In genomic region chr14:81771826-81772225, GRCm38 (mm10) we compare ENCODE assay signal across 22 mouse cellular contexts.
DNase-seq lines count a peak whose midpoint lies in the region; TF ChIP-seq lines count a peak whose summit lies in the region.
"Had no signal": no experiment of that assay in that cellular context is flagged by ENCODE, and none has a peak within 500 bp of the region (broad histone marks: within the 10 kb centered on the region; RNA-seq: fewer than 3 reads in every experiment).

No protein-coding gene starts in this region.

- H3K27ac ChIP-seq in cerebellum, adult 2 months (ENCODE audit: insufficient read depth, low read length): no peak overlapping the region
- H3K27ac ChIP-seq: forebrain, embryonic 10.5 days; forebrain, embryonic 13.5 days; heart, adult 2 months; heart, embryonic 10.5 days; heart, embryonic 13.5 days; hindbrain, embryonic 14.5 days; hindbrain, postnatal 0 days had no signal

- peak; percentile 30 to 45 for DNase-seq in cerebellum, adult 2 months
- DNase-seq in cerebellum, adult 11 months: no peak
- peak; percentile 36 to 48 for DNase-seq in cerebellum, postnatal 25 days
- no peak for DNase-seq in cerebellum, adult 9-10 months
- peak; percentile 27 for DNase-seq in kidney, adult 9 months
- DNase-seq in kidney, adult 18-20 months: no peak
- DNase-seq: adrenal gland, postnatal 10 days; adrenal gland, postnatal 36 days; B cell, adult 2 months; gastrocnemius, postnatal 10 days; gastrocnemius, postnatal 36 days; heart, adult 2 months; heart, postnatal 14 days; heart, postnatal 4 days had no signal

- 18% methylated on average over 1 of the region's 1 CpGs for WGBS in cerebellum, adult 2 months

- peaks cover 7% of the 10 kb centered on the region; the same call in 1 of the 2 replicates for H3K4me1 ChIP-seq in cerebellum, adult 2 months (ENCODE audit: control insufficient read depth, insufficient read depth, low read length)
- H3K4me1 ChIP-seq: forebrain, embryonic 10.5 days; forebrain, embryonic 13.5 days; heart, embryonic 10.5 days; heart, embryonic 13.5 days had no signal

- no peak overlapping the region for H3K4me3 ChIP-seq in cerebellum, adult 2 months (replicated peaks; ENCODE audit: insufficient read depth, low read depth, low read length)
- H3K4me3 ChIP-seq: forebrain, embryonic 10.5 days; forebrain, embryonic 13.5 days; heart, adult 2 months; heart, embryonic 10.5 days; heart, embryonic 13.5 days had no signal

- H3K27me3 ChIP-seq in cerebellum, adult 2 months (ENCODE audit: control insufficient read depth, insufficient read depth, low read length): no peaks in the 10 kb centered on the region
- H3K27me3 ChIP-seq: CH12.LX; forebrain, embryonic 13.5 days; heart, embryonic 13.5 days; Patski had no signal

- no peak for TF ChIP-seq POLR2A in cerebellum, adult 2 months (IDR thresholded peaks at IDR 0.05; ENCODE audit: borderline replicate concordance, insufficient read depth, low read length)

- TF ChIP-seq CTCF in cerebellum, adult 2 months (IDR thresholded peaks at IDR 0.05; ENCODE audit: borderline replicate concordance, insufficient read depth, low read depth, low read length): no peak

Comparison
In these comparisons a context has a peak if more than half of its experiments do, and no peak if none do; other contexts are left out.
1. DNase-seq: peak in cerebellum, adult 2 months (2 of 2), cerebellum, postnatal 25 days (2 of 2) and kidney, adult 9 months (single experiment); none in cerebellum, adult 11 months (single experiment), cerebellum, adult 9-10 months (single experiment) and kidney, adult 18-20 months (single experiment).